Mouse (Mus musculus) MEL (cell line): ENCODE data around the gene Gm266.

Experiments used
- CTCF ChIP-seq, 3 experiments: IDR thresholded peaks in 2 of 3; conservative IDR thresholded peaks in 1 of 3; 2 replicates each; pipeline ENCODE4 v1.5.1; 2011 to 2012; ENCODE audit warnings: low read length in 3 of 3, low read depth in 2 of 3, mild to moderate bottlenecking in 2 of 3, improper control_type of control experiment in 1 of 3, inconsistent platforms in 1 of 3, mixed read lengths in 1 of 3, moderate library complexity in 1 of 3; ENCODE audit not compliant: control insufficient read depth in 1 of 3, insufficient read depth in 1 of 3, poor library complexity in 1 of 3, severe bottlenecking in 1 of 3
- EP300 ChIP-seq, 2 experiments: IDR thresholded peaks; 2 replicates each; pipeline ENCODE4 v1.6.1; 2011; ENCODE audit warnings: improper control_type of control experiment in 2 of 2, low read length in 2 of 2, low read depth in 1 of 2, mild to moderate bottlenecking in 1 of 2
- ETS1 ChIP-seq: IDR thresholded peaks from 2 replicates; pipeline ENCODE4 v1.6.1; 2012; ENCODE audit warnings: low read depth, mild to moderate bottlenecking, inconsistent platforms, low read length, improper control_type of control experiment, moderate library complexity
- POLR2A ChIP-seq, 2 experiments: IDR thresholded peaks; 2 replicates each; pipeline ENCODE4 v1.6.1; 2011 to 2012; ENCODE audit warnings: low read length in 2 of 2, mild to moderate bottlenecking in 2 of 2, control low read depth in 1 of 2, improper control_type of control experiment in 1 of 2, low read depth in 1 of 2, moderate library complexity in 1 of 2; ENCODE audit not compliant: control insufficient read depth in 1 of 2, insufficient read depth in 1 of 2, poor library complexity in 1 of 2
- POLR2AphosphoS2 ChIP-seq: IDR thresholded peaks from 2 replicates; pipeline ENCODE4 v1.6.1; 2011; ENCODE audit warnings: low read length, improper control_type of control experiment
- POLR2AphosphoS5 ChIP-seq: IDR thresholded peaks from 2 replicates; pipeline ENCODE4 v1.6.1; 2012; ENCODE audit warnings: low read depth, borderline replicate concordance, mild to moderate bottlenecking, inconsistent platforms, low read length, moderate library complexity, mixed read lengths
- RAD21 ChIP-seq: IDR thresholded peaks from 2 replicates; pipeline ENCODE4 v1.6.1; 2011; ENCODE audit warnings: mild to moderate bottlenecking, low read depth, low read length, improper control_type of control experiment
- USF1 ChIP-seq: IDR thresholded peaks from 2 replicates; pipeline ENCODE4 v1.6.1; 2014; ENCODE audit warnings: low read depth, mild to moderate bottlenecking, inconsistent platforms, low read length, improper control_type of control experiment, moderate library complexity

DNA sequence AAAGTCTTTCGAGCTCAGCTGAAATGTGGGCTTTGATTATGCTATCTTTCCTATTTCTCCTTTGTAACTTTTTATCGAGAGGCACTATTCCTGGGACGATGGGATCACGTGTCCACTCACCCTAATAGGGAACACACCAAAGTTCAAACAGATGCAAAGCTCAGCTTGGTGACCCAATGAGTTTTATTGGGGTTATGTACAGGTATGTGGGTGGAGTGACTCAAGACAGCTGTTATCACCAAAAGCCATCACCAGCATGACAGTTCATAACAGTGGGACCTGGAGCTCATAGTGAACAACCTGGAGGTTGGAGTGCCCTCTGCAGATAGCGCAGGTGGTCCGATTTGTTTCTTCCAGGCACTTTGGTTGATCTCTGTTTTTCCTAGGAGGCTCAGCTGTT, 46.8 kb downstream of the Gm266 start:
- TF ChIP-seq ETS1 (no peak), POLR2AphosphoS2 (no peak), CTCF (IDR thresholded peaks at IDR 0.05 in 2 of 3, conservative IDR thresholded peaks at IDR 0.05 in 1 of 3; ENCODE audit: control insufficient read depth in 1 of 3, insufficient read depth in 1 of 3, low read depth in 2 of 3, low read length in 3 of 3, poor library complexity in 1 of 3, severe bottlenecking in 1 of 3) (0 out of 6 replicates have a peak, but pooled peaks of 1 of the 3 experiments have one; percentile 3), EP300 (IDR thresholded peaks at IDR 0.05; ENCODE audit: low read depth in 1 of 2, low read length in 2 of 2) (no peak), USF1 (no peak), POLR2A (IDR thresholded peaks at IDR 0.05; ENCODE audit: control insufficient read depth in 1 of 2, insufficient read depth in 1 of 2, low read depth in 1 of 2, low read length in 2 of 2, poor library complexity in 1 of 2) (no peak), RAD21 (no peak), POLR2AphosphoS5 (no peak)
